In the genomic region with DNA sequence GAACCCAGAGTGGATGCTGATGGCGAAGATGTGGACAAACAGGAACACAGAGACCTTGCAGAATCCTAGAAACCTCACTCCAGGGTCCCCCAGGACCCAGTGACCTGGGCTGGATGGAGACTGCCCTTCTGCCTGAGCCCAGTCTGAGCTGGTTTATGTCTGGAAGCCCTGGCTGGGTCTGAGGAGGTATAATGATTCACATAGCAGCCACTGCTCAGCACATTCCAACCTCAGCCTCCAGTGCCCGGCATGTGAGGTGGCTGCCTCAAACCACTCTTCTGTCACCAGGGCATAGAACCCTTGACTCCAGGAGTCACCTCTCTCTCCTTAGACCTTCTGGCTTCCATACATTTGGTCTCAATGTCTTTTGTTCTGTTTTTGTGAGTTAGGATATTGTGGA, we compare ENCODE assay signal across 31 mouse cellular contexts. TPM values are rescaled to one million over a fixed set of nuclear protein-coding genes. Genes with fewer than 3 reads are reported as not detected.
A peak's percentile ranks its signal among the peaks of the same experiment; 100 is the strongest.
DNase-seq lines count a peak whose midpoint lies in the region; ATAC-seq lines count a peak whose summit lies in the region.
"Had no signal": no experiment of that assay in that cellular context is flagged by ENCODE, and none has a peak within 500 bp of the region (broad histone marks: within the 10 kb centered on the region; RNA-seq: fewer than 3 reads in every experiment).

No protein-coding gene starts in this region.

- DNase-seq in heart, embryonic 10.5 days (ENCODE audit: low spot score), result no peak
- no peak for DNase-seq in heart, adult 11 months
- peak; percentile 80 for DNase-seq in kidney, adult 18-20 months
- DNase-seq in kidney, postnatal 4 days, result peak; percentile 49 to 72
- DNase-seq in ovary, postnatal 10 days (ENCODE audit: low spot score), result no peak
- no peak for DNase-seq in layer of hippocampus, adult 9-11 months
- no peak for DNase-seq in adrenal gland, postnatal 25 days
- DNase-seq: adrenal gland, postnatal 36 days; cerebellum, adult 11-12 months; cerebellum, postnatal 10 days; heart, postnatal 14 days; liver, embryonic 13.5 days; lung, embryonic 14.5 days; lung, postnatal 4 days; right cerebral cortex, postnatal 4 days; thymus, postnatal 14 days had no signal

- H3K27ac ChIP-seq in heart, embryonic 10.5 days, result peak overlapping the region; percentile 67
- H3K27ac ChIP-seq in kidney, embryonic 16.5 days (ENCODE audit: low read length), result peak overlapping the region; percentile 87
- H3K27ac ChIP-seq: forebrain, embryonic 13.5 days; hindbrain, postnatal 0 days; left cerebral cortex, adult 2 months; liver, embryonic 13.5 days; neural tube, embryonic 13.5 days had no signal

- no peaks in the 10 kb centered on the region for H3K36me3 ChIP-seq in heart, embryonic 10.5 days
- no peaks in the 10 kb centered on the region for H3K36me3 ChIP-seq in kidney, embryonic 16.5 days (ENCODE audit: insufficient read depth, low read length)
- H3K36me3 ChIP-seq: heart, embryonic 12.5 days; liver, embryonic 13.5 days; neural tube, embryonic 13.5 days had no signal

- no peaks in the 10 kb centered on the region for H3K9me3 ChIP-seq in heart, embryonic 10.5 days
- no peaks in the 10 kb centered on the region for H3K9me3 ChIP-seq in kidney, embryonic 16.5 days (ENCODE audit: low read length)
- H3K9me3 ChIP-seq: forebrain, embryonic 13.5 days; heart, embryonic 12.5 days; liver, embryonic 13.5 days; neural tube, embryonic 13.5 days had no signal

- peak; percentile 58 for ATAC-seq in kidney, embryonic 16.5 days (ENCODE audit: low FRiP score, low TSS enrichment)
- ATAC-seq: forebrain, embryonic 13.5 days; hindbrain, postnatal 0 days; intestine, embryonic 16.5 days; midbrain, embryonic 16.5 days had no signal

- no peak overlapping the region for H3K4me3 ChIP-seq in heart, embryonic 10.5 days
- no peak overlapping the region for H3K4me3 ChIP-seq in kidney, embryonic 16.5 days (ENCODE audit: low read length)
- H3K4me3 ChIP-seq: forebrain, embryonic 13.5 days; heart, embryonic 12.5 days; left cerebral cortex, adult 2 months; liver, embryonic 13.5 days; myocyte; neural tube, embryonic 13.5 days had no signal

- H3K4me2 ChIP-seq in kidney, embryonic 16.5 days (replicated peaks; ENCODE audit: low read depth, low read length), result no peak overlapping the region
- H3K4me2 ChIP-seq: forebrain, embryonic 13.5 days; heart, embryonic 12.5 days; liver, embryonic 13.5 days; lung, embryonic 14.5 days; neural tube, embryonic 13.5 days had no signal

- peaks cover 36% of the 10 kb centered on the region; the same call in 1 of the 2 replicates for H3K27me3 ChIP-seq in heart, embryonic 10.5 days (ENCODE audit: insufficient read depth, poor library complexity, severe bottlenecking)
- H3K27me3 ChIP-seq in kidney, embryonic 16.5 days (ENCODE audit: insufficient read depth, low read length), result no peaks in the 10 kb centered on the region; the same call in 1 of the 2 replicates

- WGBS in heart, embryonic 10.5 days, result 48% methylated on average over 2 of the region's 2 CpGs
- 57% methylated on average over 2 of the region's 2 CpGs for WGBS in kidney, embryonic 16.5 days

- H3K4me1 ChIP-seq in heart, embryonic 10.5 days, result peaks cover 100% of the 10 kb centered on the region
- H3K4me1 ChIP-seq in kidney, embryonic 16.5 days (ENCODE audit: insufficient read depth, low read length), result peaks cover 66% of the 10 kb centered on the region

- H3K9ac ChIP-seq in kidney, embryonic 16.5 days (replicated peaks; ENCODE audit: low read length), result 0 out of 2 replicates have a peak overlapping the region, but pooled peaks have one; percentile 19
- H3K9ac ChIP-seq: forebrain, embryonic 13.5 days; heart, embryonic 12.5 days; liver, embryonic 13.5 days; lung, embryonic 14.5 days; neural tube, embryonic 13.5 days had no signal

RNA-seq across cellular contexts. Expression of gene Pth1r, which starts 1.5 kb away (rescaled TPM):
- polyA plus RNA-seq in heart, embryonic 10.5 days (2016; fragmentation: Nextera tagmentation; extraction: Ambion mirVana), result 41.3 and 49.7 TPM in 2 replicates
- 98.8 and 108 TPM in 2 replicates for polyA plus RNA-seq in kidney, embryonic 16.5 days (2015; fragmentation: Nextera tagmentation; extraction: Ambion mirVana)
- 8.0 and 9.7 TPM in 2 replicates for total RNA-seq in adrenal gland, postnatal 25 days (2021)
- total RNA-seq: megakaryocyte-erythroid progenitor cell, adult 5-6 weeks had no signal

RNA-seq across cellular contexts. Expression of gene Myl3, which starts 6.8 kb away (rescaled TPM):
- polyA plus RNA-seq in heart, embryonic 10.5 days (2016; fragmentation: Nextera tagmentation; extraction: Ambion mirVana), result 1,835 and 3,713 TPM in 2 replicates
- polyA plus RNA-seq in kidney, embryonic 16.5 days (2015; fragmentation: Nextera tagmentation; extraction: Ambion mirVana), result 1.5 and 3.6 TPM in 2 replicates
- total RNA-seq in adrenal gland, postnatal 25 days (2021), result 1.2 TPM in 1 of 2 replicates, not detected in the other
- total RNA-seq: hindbrain, postnatal 0 days; left cerebral cortex, adult 2 months; megakaryocyte-erythroid progenitor cell, adult 5-6 weeks had no signal

RNA-seq across cellular contexts. Expression of gene Prss42, which starts 49.5 kb away (rescaled TPM):
- polyA plus RNA-seq in heart, embryonic 10.5 days (2016; fragmentation: Nextera tagmentation; extraction: Ambion mirVana), result not detected in 2 replicates
- polyA plus RNA-seq in kidney, embryonic 16.5 days (2015; fragmentation: Nextera tagmentation; extraction: Ambion mirVana), result not detected in 2 replicates
- not detected in 2 replicates for total RNA-seq in adrenal gland, postnatal 25 days (2021)
- total RNA-seq: adrenal gland, postnatal 36 days; gastrocnemius, adult 8-10 months; heart, postnatal 14 days; hindbrain, postnatal 0 days; left cerebral cortex, adult 2 months; megakaryocyte-erythroid progenitor cell, adult 5-6 weeks had no signal
- polyA plus RNA-seq: embryonic facial prominence, embryonic 14.5 days; forebrain, embryonic 13.5 days; frontal cortex, adult 2 months; hindbrain, embryonic 11.5 days; hindbrain, postnatal 0 days; intestine, embryonic 16.5 days; limb, embryonic 11.5 days; liver, embryonic 13.5 days; lung, embryonic 14.5 days; midbrain, embryonic 16.5 days; myocyte; neural tube, embryonic 13.5 days had no signal

Comparison
In these comparisons a context has a peak if more than half of its experiments do, and no peak if none do; other contexts are left out.
1. DNase-seq: peak in kidney, adult 18-20 months (single experiment) and kidney, postnatal 4 days (2 of 2); none in heart, embryonic 10.5 days (single experiment), heart, adult 11 months (single experiment), ovary, postnatal 10 days (single experiment), layer of hippocampus, adult 9-11 months (single experiment) and adrenal gland, postnatal 25 days (single experiment).
2. RNA of gene Myl3, which starts 6.8 kb away (polyA plus RNA-seq): 1,835 to 3,713 TPM in heart, embryonic 10.5 days; 1.5 to 3.6 TPM in kidney, embryonic 16.5 days; every median in the first group is over 100 times any median in the second.